Mouse (Mus musculus) MEL-GATA-1-ER (cell line): Measurements from ENCODE around the gene 1700030K09Rik.
A peak's percentile ranks its signal among the peaks of the same experiment; 100 is the strongest.

Experiments
- DNase-seq: peaks from one replicate; pipeline ENCODE4 v3.0.0-alpha.2; 2012; ENCODE audit warnings: low read depth; ENCODE audit errors: extremely low read depth

Gene 1700030K09Rik

GRCm38 (mm10) chr8:72443338-72443993, at the start of gene 1700030K09Rik, which contains the start of gene Calr3:
1700030K09Rik (plus strand) TSS chr8:72443880.
Calr3 (minus strand) TSS chr8:72443870.
- peak; percentile 96 for DNase-seq

DNA sequence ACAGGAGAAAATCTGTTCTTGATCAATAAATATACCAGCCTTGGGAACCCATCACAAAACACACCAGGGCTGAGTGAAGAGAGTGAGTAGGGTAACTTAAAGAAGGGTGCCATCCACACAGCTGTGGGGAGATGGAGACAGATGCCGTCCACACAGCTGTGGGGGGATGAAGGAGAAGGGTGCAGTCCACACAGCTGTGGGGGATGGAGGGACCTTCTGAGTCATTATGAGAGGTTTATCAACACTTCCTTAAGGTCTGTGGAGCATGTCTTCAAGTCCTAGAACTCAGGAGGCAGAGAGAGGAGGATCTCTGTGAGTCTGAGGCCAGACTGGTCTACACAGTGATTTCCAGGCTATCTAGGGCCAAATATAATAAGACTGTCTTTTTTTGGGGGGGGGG, 42.3 kb upstream of the 1700030K09Rik start:
- no peak for DNase-seq

- DNase-seq = no peak
Observed at GRCm38 (mm10) chr8:72402981-72403380, 40.7 kb upstream of the 1700030K09Rik start.

DNA sequence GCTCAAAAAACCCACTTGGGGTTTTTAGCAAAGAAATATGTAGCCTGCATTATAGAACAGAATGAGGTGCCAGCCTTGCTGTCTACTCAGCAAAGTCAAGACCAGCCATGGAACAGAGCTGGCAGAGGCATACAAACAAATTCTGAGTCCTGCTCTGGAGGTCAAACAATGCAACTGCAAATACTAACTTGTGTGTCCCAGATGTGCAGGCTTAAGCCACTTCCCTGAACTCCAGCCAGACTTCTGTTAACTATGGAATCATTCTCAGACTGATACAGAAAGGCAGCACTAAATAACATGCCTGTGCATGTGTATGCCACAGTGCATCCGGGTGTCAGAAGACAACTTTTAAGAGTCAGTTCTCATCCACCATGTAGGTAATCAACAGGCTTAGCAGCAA, 35.8 kb upstream of the 1700030K09Rik start:
- DNase-seq = no peak

GRCm38 (mm10) chr8:72409443-72409842, 34.2 kb upstream of the 1700030K09Rik start:
- DNase-seq = no peak

GRCm38 (mm10) chr8:72413839-72414238, 29.8 kb upstream of the 1700030K09Rik start:
- no peak for DNase-seq

DNA sequence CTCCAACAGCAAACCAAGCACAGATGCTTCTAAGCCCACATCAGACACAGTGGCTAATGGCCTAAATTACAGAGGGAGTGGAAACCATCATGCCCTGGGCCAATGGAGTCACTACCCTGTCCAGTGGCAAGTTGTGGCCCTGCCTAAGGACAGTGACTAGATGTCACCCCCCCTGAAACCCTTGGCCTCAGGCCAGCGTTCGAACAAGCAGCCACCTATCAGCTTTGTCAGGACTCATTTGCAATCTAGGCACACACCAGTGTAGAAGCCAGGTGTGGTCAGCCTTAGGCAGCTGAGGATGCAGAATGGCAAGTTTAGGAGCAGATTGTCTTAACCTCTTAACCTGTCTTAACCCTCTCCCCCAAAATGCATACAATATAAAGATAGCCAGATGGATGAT, 28.4 kb upstream of the 1700030K09Rik start:
- no peak for DNase-seq

GRCm38 (mm10) chr8:72418073-72418472, 25.6 kb upstream of the 1700030K09Rik start:
- no peak for DNase-seq

GRCm38 (mm10) chr8:72420571-72421361, 22.9 kb upstream of the 1700030K09Rik start:
- no peak for DNase-seq

DNA sequence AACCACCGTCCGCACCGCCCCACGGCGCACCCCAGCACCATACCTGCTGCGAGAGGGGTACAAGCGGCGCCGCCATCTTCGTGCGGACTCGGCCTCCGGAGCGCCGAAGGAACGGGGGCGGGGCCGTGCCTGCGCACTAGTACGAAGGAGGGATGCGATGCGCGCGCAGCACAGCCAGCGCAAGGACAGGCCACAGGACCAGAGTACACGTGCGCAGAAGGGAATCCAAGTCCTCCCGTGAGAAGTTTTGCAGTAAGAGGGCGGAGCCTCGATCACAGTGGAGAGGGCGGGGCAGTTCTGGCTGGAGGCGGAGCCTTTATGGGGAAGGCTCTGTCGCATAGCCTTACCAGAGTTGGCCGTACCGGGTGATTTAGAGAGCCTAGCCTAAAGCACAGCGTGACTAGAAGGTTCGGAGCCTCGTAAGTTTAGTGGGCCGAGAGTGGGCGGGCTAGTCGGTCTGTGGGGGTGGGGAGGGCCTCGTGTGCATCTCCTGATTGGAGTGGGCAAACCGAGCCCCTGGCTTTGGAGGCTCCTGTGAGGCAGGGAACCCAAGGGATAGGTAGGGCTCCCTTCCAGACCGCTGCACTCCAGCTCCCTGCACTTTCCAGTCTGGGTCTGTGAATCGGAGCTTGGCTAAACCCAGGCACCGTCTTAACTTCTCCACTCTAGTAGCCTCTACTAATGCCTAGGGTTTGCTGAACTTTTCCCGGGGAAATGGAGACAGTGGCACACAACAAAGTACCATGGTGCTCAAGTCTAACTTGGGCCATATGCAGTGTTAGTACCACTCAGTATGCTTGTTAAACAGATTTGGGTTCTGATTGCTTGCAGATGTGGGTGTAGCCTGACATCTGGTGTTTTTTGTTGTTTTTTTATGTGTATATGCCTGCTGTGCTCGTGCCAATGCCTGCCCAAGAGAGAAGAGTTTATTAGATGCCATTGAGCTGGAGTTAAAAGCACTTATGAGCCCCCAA, 22.0 kb upstream of the 1700030K09Rik start, which contains the start of gene Eps15l1:
Gene Eps15l1, minus strand, starts transcription at position 99 of the 974 bp plus-strand sequence.
- peak; percentile 95 for DNase-seq

GRCm38 (mm10) chr8:72422926-72423325, 20.8 kb upstream of the 1700030K09Rik start:
- DNase-seq = no peak

- DNase-seq = no peak
Observed at GRCm38 (mm10) chr8:72429676-72430075, 14.0 kb upstream of the 1700030K09Rik start.

GRCm38 (mm10) chr8:72434952-72435351, 8.7 kb upstream of the 1700030K09Rik start:
- DNase-seq = no peak

- DNase-seq = no peak
Observed at GRCm38 (mm10) chr8:72438248-72439015, 5.2 kb upstream of the 1700030K09Rik start.

DNA sequence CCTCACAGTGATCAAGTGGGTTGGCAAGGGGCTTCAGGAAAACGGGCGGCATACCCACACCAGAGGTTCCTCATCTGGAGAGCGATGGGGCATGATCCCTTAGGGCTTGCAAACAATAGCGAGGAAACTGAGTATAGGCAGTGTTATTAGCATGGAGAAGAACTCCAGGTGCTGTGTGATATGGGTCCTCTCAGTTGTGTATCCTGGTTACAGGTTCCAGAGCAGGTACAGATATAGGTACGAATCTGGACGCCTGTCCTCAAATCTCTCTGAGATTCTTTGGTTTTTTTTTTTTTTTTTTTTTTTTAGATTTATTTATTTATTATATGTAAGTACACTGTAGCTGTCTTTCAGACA, 292 bp downstream of the 1700030K09Rik start:
- no peak for DNase-seq

DNA sequence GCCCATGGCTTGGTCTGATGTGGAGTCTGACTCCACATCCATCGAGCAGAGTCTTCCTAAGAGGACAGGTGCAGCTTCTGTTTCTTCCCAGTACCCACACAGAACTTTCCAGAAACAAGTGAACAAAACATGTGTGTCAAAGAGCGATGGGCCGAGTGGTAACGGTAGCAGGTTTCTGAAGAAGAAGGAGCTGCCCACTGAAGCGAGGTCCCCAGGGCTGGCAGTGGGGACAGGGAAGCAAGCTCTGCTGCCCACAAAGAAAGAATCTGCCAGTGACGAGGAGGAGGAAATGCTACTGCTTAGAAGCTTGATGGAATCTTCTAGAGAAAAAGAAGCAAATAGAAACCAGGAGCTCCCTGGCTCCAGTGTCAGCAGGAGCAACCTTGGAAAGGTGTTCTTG, 1.4 kb downstream of the 1700030K09Rik start:
- no peak for DNase-seq

GRCm38 (mm10) chr8:72451516-72451915, 7.8 kb downstream of the 1700030K09Rik start:
- no peak for DNase-seq

DNA sequence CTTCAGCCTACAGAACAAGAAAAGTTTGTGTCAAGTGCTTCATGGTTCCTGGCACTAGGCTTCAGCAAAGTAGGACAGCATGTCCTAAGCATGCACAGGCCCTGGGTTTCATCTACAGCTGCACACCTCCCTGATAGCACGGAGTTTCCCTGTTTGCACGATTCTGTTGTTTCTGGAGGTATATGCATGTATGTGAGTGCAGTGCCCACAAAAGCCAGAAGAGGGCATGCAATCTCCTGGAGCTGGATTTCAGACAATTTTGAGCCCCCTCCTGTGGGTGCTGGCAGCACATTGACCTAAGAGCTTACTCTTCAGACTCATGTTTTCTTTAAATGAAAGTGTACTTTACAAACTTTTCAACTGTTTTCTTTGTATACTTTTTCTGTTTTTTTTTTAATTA, 10.2 kb downstream of the 1700030K09Rik start:
- no peak for DNase-seq

DNA sequence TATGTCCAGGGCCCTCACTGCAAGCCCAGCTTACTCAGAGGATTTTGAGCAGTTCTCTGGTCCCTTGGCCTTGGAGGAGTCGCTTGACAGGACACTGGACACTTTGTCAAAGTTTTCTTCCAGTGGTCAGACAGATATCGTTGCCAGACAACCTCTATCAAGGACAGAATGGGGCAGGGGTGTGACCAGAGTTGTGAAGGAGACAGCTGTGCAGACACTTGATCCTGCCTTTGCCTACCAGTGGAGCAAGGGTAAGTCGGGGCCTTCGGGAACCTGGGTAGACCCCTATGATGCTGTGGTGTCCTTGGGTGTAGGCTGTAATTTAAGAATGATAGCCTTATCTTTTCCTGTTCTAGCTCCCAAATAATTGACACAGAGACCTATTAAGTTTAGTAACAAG, 11.6 kb downstream of the 1700030K09Rik start:
- no peak for DNase-seq

- no peak for DNase-seq
Observed at GRCm38 (mm10) chr8:72457806-72458205, 14.1 kb downstream of the 1700030K09Rik start.

GRCm38 (mm10) chr8:72458457-72458856, 14.8 kb downstream of the 1700030K09Rik start:
- no peak for DNase-seq
